Mouse (Mus musculus) liver, adult 2 months (tissue): ENCODE results near the gene Selenok.

Experiments used
- CTCF ChIP-seq: fragments of 200-500 bp; IDR thresholded peaks from 2 replicates; pipeline ENCODE4 v1.5.1; 2011; ENCODE audit warnings: low read depth, low read length, control low read depth
- POLR2A ChIP-seq: fragments of 200-500 bp; IDR thresholded peaks from 2 replicates; pipeline ENCODE4 v1.6.1; 2011; ENCODE audit warnings: low read length, control low read depth; ENCODE audit not compliant: insufficient read depth; ENCODE audit errors: extremely low read depth

- TF ChIP-seq CTCF, result no peak
- peak; percentile 68; the same call in 1 of the 2 replicates for TF ChIP-seq POLR2A
Measured at GRCm38 (mm10) chr14:29978254-29979204, 10.4 kb downstream of the Selenok start, which contains the start of gene Actr8.
